Mouse (Mus musculus) gastrocnemius, adult 18-20 months (tissue): ENCODE measurements around the gene Grm4. TPM values are rescaled to one million over a fixed set of nuclear protein-coding genes. Genes with fewer than 3 reads are reported as not detected.

Experiments
- DNase-seq: peaks from one replicate; pipeline ENCODE4 v3.0.0; 2021; ENCODE audit warnings: low spot score
- total RNA-seq, 2 experiments: library from RNA; stranded (reverse); gene quantifications; 2 replicates each; pipeline ENCODE4 v1.2.3; 2021

Gene Grm4
- total RNA-seq, 2 experiments from 2014 or later = 0.07 TPM; not detected in 1

- DNase-seq = no peak
Measured at GRCm38 (mm10) chr17:27495008-27495540, 26.1 kb downstream of the Grm4 start.

DNA sequence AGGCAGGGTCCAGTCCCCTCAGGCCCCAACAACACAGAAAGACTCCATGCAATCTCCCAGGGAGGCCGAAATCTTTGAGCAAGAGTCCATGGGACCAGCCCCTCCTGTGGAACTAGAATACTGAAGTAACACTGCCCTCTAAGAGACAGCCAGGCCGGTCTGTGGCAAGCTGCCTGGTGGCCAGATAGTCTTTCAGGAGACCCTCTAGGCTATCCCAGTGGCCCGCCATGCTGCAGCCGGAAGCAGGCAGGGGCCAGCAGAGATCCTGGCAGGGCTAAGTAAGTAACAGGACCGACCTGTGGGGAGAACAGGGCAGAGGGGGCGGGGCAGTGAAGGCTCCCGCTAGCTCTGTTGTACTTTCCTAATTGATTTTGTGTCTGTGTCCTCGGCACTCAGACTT is 27.2 kb downstream of the Grm4 start:
- no peak for DNase-seq

DNA sequence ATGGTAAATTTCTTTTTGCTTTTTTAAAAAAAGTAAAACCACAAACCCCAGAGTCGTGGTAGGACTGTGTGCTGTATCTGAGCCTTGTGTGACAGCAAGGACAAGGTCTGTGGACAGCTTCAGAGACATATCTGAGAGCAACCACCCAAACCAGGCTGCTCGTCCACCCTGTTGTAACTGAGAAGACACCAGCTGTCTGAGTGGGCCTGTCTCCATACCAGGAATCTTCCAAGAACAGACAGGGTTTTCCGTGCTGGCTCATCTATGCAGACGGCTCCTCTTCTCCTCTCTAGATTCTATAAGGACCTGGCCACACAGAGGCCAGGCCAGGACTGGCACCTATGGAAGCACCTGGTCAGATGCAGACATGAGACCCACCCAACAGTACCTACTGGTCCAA is 27.8 kb downstream of the Grm4 start:
- no peak for DNase-seq

- no peak for DNase-seq
Measured at GRCm38 (mm10) chr17:27488173-27488823, 32.9 kb downstream of the Grm4 start.

- no peak for DNase-seq
Measured at GRCm38 (mm10) chr17:27485940-27486339, 35.3 kb downstream of the Grm4 start.

DNA sequence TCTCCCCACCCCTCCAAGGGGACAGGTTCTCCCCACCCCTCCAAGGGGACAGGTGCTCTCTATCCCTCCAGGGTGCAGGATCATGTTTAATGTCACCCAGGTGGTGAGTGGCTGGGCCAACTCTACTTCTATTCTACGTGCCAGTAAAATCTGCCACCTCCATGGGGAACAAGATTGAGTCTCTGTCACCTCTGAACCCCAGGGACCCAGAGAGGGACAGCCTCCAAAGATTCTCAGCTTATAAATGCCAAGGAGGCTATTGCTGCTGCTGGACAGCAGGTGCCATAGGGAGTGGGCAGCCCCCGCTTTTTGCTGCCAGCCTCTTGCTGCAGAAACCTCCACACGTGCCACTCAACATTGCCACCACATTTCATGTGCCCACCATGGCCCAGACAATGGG is 37.6 kb downstream of the Grm4 start:
- no peak for DNase-seq

- no peak for DNase-seq
Measured at GRCm38 (mm10) chr17:27480143-27481103, 40.8 kb downstream of the Grm4 start.

DNA sequence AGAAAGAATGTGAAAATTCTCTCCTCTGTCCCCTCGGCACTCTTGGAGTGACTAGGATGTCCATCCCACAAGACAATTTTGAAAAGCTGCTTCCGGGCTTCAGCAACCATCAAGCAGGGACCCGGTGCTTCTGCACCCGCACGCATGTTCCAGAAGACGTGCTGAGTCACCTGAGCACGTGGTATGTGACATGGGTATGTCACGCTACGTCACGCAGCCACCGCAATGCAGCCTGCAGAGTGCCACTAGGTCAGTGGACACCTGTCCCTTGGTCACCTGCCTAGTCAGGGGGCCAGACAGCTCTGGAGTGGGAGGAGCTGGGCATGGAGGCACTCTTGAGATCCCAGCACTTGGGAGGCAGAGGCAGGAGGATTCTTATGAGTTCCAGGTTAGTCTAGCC is 45.6 kb downstream of the Grm4 start:
- DNase-seq = no peak

DNA sequence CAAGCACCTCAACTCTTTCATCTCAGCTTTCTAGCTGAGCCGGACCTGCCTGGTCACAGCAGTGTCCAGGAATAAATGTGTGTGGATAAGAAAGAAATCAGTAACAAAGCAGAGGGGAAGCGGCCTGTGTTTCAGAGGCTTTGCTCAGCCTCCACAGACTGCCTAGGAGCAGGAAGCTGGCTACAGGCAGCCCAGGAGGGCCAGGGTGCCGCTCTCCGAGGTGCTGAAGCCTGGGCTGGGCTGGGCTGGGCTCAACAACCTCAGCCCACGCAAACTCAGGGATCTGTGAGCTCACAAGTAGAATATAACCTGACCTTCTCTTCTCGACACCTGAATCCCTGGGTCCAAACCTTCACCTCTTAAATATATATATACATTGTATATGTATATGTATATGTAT is 54.6 kb downstream of the Grm4 start:
- DNase-seq = no peak

DNA sequence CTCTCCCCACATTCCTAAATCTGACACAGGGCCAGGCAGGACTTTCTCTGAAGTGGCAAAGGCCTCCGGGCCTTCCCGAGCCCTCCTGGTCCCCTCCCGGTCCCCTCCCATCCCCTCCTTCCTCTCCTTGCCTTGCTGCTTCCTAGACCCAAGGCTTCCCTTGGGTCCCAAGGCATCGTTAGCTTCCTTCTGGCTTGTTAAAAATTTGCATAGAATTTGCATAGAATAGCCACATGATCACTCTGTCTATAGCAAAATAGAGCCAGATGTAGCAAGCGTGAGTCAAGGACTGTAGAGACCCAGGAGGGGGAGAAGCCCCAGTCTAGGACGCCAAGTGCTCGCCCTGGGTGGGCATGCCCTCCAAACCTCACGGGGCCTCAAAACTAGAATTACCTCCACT is 55.3 kb downstream of the Grm4 start:
- DNase-seq = no peak

DNA sequence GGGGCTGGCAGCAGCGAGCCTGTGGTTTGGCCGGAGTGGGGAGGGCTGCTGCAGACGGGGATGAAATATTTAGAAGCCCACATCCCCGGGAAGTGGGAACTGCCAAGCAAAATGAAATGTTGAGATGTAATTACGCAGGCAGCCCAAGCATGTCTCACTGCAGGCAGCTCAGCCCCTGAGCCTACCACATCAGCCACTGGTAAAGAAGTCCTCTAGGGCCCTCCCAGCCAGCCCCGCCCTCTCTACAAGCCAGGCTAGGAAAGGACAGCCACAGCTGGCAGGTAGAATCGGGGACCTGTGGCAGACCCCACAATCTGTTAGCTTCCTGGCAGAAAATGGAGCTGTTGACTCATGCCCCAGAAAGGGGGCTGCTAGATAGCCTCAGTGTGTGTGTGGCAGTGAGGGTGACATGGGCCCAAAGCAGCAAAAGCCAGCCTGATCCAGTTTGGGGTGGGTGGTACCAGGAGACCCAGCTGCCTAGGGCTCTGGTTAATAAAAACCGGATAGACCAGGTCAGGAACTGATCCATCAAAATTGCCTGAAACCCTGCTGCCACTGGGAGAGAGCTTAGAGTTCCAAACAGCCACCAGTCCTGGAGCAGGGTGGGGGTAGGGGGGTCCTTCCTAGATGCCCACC is 56.8 kb downstream of the Grm4 start:
- no peak for DNase-seq

- no peak for DNase-seq
Measured at GRCm38 (mm10) chr17:27459979-27460378, 61.2 kb downstream of the Grm4 start.

- DNase-seq = no peak
Measured at GRCm38 (mm10) chr17:27459241-27459640, 62.0 kb downstream of the Grm4 start.

- DNase-seq = no peak
Measured at GRCm38 (mm10) chr17:27457863-27458494, 63.2 kb downstream of the Grm4 start.

- no peak for DNase-seq
Measured at GRCm38 (mm10) chr17:27457038-27457577, 64.1 kb downstream of the Grm4 start.

- no peak for DNase-seq
Measured at GRCm38 (mm10) chr17:27456364-27456763, 64.8 kb downstream of the Grm4 start.

DNA sequence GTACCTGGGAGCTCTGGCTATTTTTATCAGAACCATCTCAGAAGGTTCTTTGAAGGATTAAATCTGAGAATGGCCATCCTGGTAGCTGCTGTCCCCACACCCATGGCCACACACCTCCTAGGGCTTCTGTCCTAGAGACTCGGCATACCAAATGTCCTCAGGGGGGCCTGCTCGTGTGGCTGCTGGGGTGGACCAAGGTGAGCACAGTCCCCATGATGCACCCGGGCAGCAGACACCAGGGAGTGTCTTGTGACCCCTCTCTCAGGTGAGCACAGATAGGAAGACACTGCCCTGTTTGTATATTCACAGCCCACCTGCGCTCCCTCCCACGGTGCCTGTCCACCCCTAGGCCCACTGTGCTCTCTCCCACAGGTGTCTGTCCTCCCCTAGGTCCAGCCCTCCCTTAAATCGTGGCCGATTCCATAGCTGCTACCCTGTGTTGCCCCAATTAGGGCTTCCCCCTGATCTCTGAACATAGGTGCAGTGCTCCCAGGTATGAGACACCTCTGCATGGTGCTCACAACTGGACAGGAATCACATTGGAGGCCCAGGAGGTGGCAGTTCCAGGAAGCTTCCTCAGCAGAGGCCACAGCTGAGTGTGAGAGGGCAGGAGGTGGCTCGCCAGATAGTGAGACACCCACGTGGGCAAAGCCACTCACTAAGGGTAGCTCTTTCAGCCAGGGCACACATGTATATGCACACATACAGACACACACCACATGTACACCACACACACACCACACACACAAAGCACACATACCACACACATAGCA is 66.0 kb downstream of the Grm4 start:
- DNase-seq = no peak

- DNase-seq = no peak
Measured at GRCm38 (mm10) chr17:27454396-27454795, 66.8 kb downstream of the Grm4 start.

DNA sequence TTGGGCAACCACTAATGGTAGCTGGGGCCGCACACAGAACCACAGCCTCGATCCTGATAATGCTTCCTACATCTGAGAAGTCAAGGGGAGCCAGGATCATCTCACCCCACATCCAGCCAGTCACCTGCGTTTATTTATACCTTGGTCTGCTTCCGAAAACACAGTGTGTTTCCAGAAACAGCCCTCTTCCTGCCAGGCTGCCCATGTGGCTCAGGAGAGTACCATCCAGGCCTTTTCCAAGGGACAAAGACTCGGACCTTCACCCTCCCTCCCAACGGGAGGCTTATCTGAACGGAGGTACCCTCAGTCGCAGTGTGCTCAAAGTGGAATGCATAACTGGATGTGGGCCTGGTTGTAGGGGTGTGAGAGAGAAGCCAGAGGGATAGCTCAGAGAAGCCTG is 68.2 kb downstream of the Grm4 start:
- DNase-seq = no peak

DNA sequence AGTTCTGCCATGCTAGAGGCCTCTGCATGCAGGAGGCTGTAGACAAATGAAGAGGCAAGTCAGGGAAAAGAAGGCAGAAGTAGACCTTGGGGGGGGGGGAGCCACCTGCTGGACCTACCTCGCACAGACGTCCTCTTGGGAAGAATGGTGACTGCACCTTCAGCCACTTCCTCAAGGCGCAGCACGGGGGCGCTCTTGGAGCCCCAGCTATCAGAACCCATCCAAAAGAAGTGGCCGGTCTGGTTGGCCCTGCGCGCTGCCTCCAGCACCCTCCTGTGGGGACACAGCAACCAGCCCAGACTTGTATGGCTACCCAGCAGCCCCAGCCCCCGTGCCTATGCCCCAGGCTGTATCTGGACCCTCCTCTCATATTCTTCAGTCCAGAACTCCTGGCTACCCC is 69.4 kb downstream of the Grm4 start:
- DNase-seq = no peak

DNA sequence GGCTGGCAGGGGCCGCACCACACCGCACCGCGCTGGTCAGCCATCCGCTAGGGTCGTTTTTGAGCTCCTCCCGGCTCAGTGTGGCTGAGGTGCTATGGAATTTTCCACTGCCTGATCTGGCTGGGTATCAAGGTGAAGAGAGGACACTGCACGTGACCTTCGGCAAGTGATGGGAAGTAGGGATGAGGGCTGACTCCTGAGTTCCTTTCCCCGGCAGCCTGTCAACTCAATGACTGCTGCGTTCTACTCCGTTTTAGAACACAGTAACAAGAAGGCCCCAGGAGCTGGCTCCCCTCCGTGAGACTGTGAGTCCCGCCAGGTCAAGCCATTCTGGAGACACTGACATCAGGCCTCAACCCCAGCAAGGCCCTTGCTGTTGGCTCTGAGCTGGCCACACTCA is 70.0 kb downstream of the Grm4 start:
- no peak for DNase-seq
